Mouse (Mus musculus): ENCODE data around the gene Slc24a5. TPM values are rescaled to one million over a fixed set of nuclear protein-coding genes. Genes with fewer than 3 reads are reported as not detected.
A peak's percentile ranks its signal among the peaks of the same experiment; 100 is the strongest.
"Not testable (repeated sequence)": the region's sequence is repeated elsewhere in the genome, so short reads cannot be mapped to it uniquely, and the experiment has no call there.

Slc24a5 gene
- total RNA-seq, 2 experiments from 2014 or later, result not detected

- not testable (repeated sequence) for ATAC-seq (replicated peaks; ENCODE audit: low FRiP score, poor library complexity, severe bottlenecking)
These were observed 38.6 kb downstream of the Slc24a5 start for GRCm38 (mm10) chr2:125106536-125106935.

GRCm38 (mm10) chr2:125119381-125120110, 51.6 kb downstream of the Slc24a5 start:
- no peak for ATAC-seq (replicated peaks; ENCODE audit: low FRiP score, poor library complexity, severe bottlenecking)

- no peak for ATAC-seq (replicated peaks; ENCODE audit: low FRiP score, poor library complexity, severe bottlenecking)
These were observed 54.3 kb downstream of the Slc24a5 start for GRCm38 (mm10) chr2:125122288-125122623.

- ATAC-seq (replicated peaks; ENCODE audit: low FRiP score, poor library complexity, severe bottlenecking), result peak; percentile 54
These were observed 54.9 kb downstream of the Slc24a5 start for GRCm38 (mm10) chr2:125122624-125123476.

DNA sequence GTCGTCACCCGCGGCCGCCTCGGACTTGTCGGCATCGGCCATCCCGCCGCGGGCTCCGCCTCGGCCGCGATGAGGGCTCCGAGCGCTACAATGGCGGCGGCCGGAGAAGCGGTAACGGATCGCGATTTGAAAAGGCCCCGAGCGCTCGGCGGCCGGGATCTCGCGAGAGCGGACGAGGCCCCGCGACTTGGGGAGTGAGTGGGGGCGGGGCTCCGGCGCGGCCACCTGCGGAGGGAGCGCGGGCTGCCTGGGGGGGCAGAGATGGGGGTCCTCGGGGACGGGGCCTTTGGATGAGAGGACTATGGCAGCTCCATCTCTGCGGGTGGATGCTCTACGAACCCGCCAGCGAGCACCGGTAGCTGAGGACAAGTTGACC, 55.5 kb downstream of the Slc24a5 start, which contains the start of gene Myef2:
Gene Myef2 (minus strand): TSS at position 185 of the 376 bp plus-strand sequence.
- ATAC-seq (replicated peaks; ENCODE audit: low FRiP score, poor library complexity, severe bottlenecking), result peak; percentile 95

DNA sequence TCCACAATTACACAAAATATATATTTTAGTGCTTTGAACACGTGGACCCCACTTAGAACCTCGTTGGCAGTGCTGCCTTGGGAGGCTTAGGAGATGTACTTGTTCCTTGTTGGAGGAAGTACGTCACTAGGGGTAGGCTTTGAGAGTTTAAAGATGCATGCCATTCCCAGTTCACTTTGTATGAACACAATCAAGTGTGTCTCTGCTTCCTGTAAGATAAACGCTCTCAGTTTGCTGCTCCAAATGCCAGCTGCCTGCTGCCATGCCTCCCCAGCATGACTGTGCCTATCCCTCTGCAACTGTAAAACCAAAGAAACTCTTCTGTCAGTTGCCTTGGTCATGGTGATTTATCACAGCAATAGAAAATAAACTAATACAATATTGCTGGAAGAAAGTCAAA, 57.9 kb downstream of the Slc24a5 start:
- no peak for ATAC-seq (replicated peaks; ENCODE audit: low FRiP score, poor library complexity, severe bottlenecking)

DNA sequence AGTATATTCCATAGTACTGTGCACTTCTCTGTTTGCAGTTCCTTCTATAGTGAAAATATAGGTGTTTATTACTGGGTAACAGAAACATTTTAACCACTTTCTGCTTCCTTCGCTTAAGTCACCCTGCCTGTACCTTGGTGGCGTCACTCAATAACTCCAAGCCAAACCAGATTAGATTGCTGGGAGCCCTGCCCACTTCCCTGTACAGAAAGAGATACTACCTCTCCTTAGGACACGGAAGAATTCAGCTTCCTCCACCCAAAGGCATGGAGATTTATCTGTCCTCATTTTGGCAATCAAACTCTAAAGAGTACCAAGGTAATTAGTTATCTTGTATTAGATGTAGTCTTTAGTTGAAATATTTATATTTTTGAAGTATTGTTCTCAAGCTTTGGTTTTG, 58.9 kb downstream of the Slc24a5 start:
- no peak for ATAC-seq (replicated peaks; ENCODE audit: low FRiP score, poor library complexity, severe bottlenecking)

DNA sequence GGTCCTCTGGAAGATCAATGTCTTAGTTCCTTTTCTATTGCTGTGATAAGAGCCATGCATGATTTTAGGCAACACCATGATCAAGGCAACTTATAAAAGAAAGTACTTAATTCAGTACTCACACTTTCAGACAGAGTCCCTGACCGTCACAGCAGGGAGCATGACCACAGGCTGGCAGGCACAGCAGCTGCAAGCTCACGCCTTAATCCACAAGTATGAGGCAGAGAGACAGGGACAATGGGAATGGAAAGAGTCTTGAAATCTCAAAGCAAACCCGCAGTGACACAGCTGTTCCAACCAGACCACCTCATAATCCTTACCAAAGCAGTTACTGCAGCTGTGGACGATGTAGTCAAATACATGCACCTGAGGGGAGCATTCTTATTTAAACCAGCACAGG, 66.2 kb downstream of the Slc24a5 start:
- ATAC-seq (replicated peaks; ENCODE audit: low FRiP score, poor library complexity, severe bottlenecking), result no peak

GRCm38 (mm10) chr2:125135903-125136811, 68.2 kb downstream of the Slc24a5 start, which contains the start of gene Ctxn2:
Ctxn2 (plus strand) TSS chr2:125136692.
- no peak for ATAC-seq (replicated peaks; ENCODE audit: low FRiP score, poor library complexity, severe bottlenecking)

GRCm38 (mm10) chr2:125136846-125137245, 68.9 kb downstream of the Slc24a5 start:
- no peak for ATAC-seq (replicated peaks; ENCODE audit: low FRiP score, poor library complexity, severe bottlenecking)

Other genes with a start within 250 kb of the Slc24a5 start
- 7.5 and 15.4 TPM in 2 replicates for gene Myef2, start 55.5 kb downstream of the Slc24a5 start, total RNA-seq (2015; ENCODE audit: low replicate concordance)
- gene Myef2, start 55.5 kb downstream of the Slc24a5 start, total RNA-seq (2017; ENCODE audit: low replicate concordance), result 32.5 and 38.1 TPM in 2 replicates
- gene Ctxn2, start 68.6 kb downstream of the Slc24a5 start, total RNA-seq (2015; ENCODE audit: low replicate concordance), result not detected in 2 replicates
- not detected in 2 replicates for gene Ctxn2, start 68.6 kb downstream of the Slc24a5 start, total RNA-seq (2017; ENCODE audit: low replicate concordance)
- not detected in 2 replicates for gene Slc12a1, start 84.4 kb downstream of the Slc24a5 start, total RNA-seq (2015; ENCODE audit: low replicate concordance)
- not detected in 2 replicates for gene Slc12a1, start 84.4 kb downstream of the Slc24a5 start, total RNA-seq (2017; ENCODE audit: low replicate concordance)
- 37.2 and 67.4 TPM in 2 replicates for gene Dut, start 179.1 kb downstream of the Slc24a5 start, total RNA-seq (2015; ENCODE audit: low replicate concordance)
- 39.2 and 80.6 TPM in 2 replicates for gene Dut, start 179.1 kb downstream of the Slc24a5 start, total RNA-seq (2017; ENCODE audit: low replicate concordance)